Mouse (Mus musculus): ENCODE measurements around the gene Mettl17. TPM values are rescaled to one million over a fixed set of nuclear protein-coding genes. Genes with fewer than 3 reads are reported as not detected.
"Not testable (repeated sequence)": the region's sequence is repeated elsewhere in the genome, so short reads cannot be mapped to it uniquely, and the experiment has no call there.

Gene Mettl17
- polyA plus RNA-seq, 1 experiment from 2014 or later: 42.1 TPM

GRCm38 (mm10) chr14:51918125-51918524, 33.5 kb downstream of the Mettl17 start, which contains the start of gene Tppp2:
TSS of gene Tppp2 (plus strand) at chr14:51918425.
- Histone ChIP-seq H3K9ac (ENCODE audit: low read length) (no peak within 1 kb of the TSS), H3K4me1 (ENCODE audit: control insufficient read depth, insufficient read depth, low read length) (peaks cover 29% of the 10 kb centered on the region), H3K9me3 (replicated peaks; ENCODE audit: control insufficient read depth, low read length) (no peaks in the 10 kb centered on the region), H3K4me3 (ENCODE audit: low read length) (no peak within 1 kb of the TSS), H3K27ac (ENCODE audit: low read length) (no peak within 1 kb of the TSS), H3K36me3 (ENCODE audit: control insufficient read depth, insufficient read depth) (no peaks in the 10 kb centered on the region), H3K4me2 (ENCODE audit: low read depth, low read length) (no peak within 1 kb of the TSS), H3K27me3 (ENCODE audit: control insufficient read depth, insufficient read depth, low read length) (no peaks in the 10 kb centered on the region)
- WGBS: 86% methylated on average over 4 of the region's 4 CpGs
- ATAC-seq (replicated peaks; ENCODE audit: extremely low read depth, insufficient read depth, low FRiP score): no peak

GRCm38 (mm10) chr14:51918966-51919365, 34.3 kb downstream of the Mettl17 start:
- H3K9ac ChIP-seq (ENCODE audit: low read length): no peak overlapping the region
- no peak for ATAC-seq (replicated peaks; ENCODE audit: extremely low read depth, insufficient read depth, low FRiP score)
- H3K27ac ChIP-seq (ENCODE audit: low read length): no peak overlapping the region
- no peak overlapping the region for H3K4me3 ChIP-seq (ENCODE audit: low read length)
- peaks cover 32% of the 10 kb centered on the region for H3K4me1 ChIP-seq (ENCODE audit: control insufficient read depth, insufficient read depth, low read length)
- no peaks in the 10 kb centered on the region for H3K36me3 ChIP-seq (ENCODE audit: control insufficient read depth, insufficient read depth)
- no peaks in the 10 kb centered on the region for H3K9me3 ChIP-seq (replicated peaks; ENCODE audit: control insufficient read depth, low read length)
- no peaks in the 10 kb centered on the region for H3K27me3 ChIP-seq (ENCODE audit: control insufficient read depth, insufficient read depth, low read length)
- no peak overlapping the region for H3K4me2 ChIP-seq (ENCODE audit: low read depth, low read length)
- 81% methylated on average over 4 of the region's 4 CpGs for WGBS

- Histone ChIP-seq H3K9ac (ENCODE audit: low read length) (peak overlapping the region; percentile 49; the same call in 1 of the 2 replicates), H3K4me3 (ENCODE audit: low read length) (no peak overlapping the region), H3K4me1 (ENCODE audit: control insufficient read depth, insufficient read depth, low read length) (peaks cover 19% of the 10 kb centered on the region), H3K36me3 (ENCODE audit: control insufficient read depth, insufficient read depth) (no peaks in the 10 kb centered on the region), H3K9me3 (replicated peaks; ENCODE audit: control insufficient read depth, low read length) (no peaks in the 10 kb centered on the region), H3K27ac (ENCODE audit: low read length) (peak overlapping the region; percentile 68), H3K27me3 (ENCODE audit: control insufficient read depth, insufficient read depth, low read length) (no peaks in the 10 kb centered on the region), H3K4me2 (ENCODE audit: low read depth, low read length) (no peak overlapping the region; the same call in 1 of the 2 replicates)
- WGBS: 51% methylated on average over 16 of the region's 16 CpGs
- peak; percentile 64 for ATAC-seq (replicated peaks; ENCODE audit: extremely low read depth, insufficient read depth, low FRiP score)
Measured at GRCm38 (mm10) chr14:51921759-51922570, 37.3 kb downstream of the Mettl17 start.

- no peaks in the 10 kb centered on the region for H3K36me3 ChIP-seq (ENCODE audit: control insufficient read depth, insufficient read depth)
- 87% methylated on average over 7 of the region's 7 CpGs for WGBS
- H3K4me3 ChIP-seq (ENCODE audit: low read length): no peak within 1 kb of the TSS
- no peaks in the 10 kb centered on the region for H3K27me3 ChIP-seq (ENCODE audit: control insufficient read depth, insufficient read depth, low read length)
- H3K4me2 ChIP-seq (ENCODE audit: low read depth, low read length): no peak within 1 kb of the TSS; the same call in 1 of the 2 replicates
- peaks cover 19% of the 10 kb centered on the region for H3K4me1 ChIP-seq (ENCODE audit: control insufficient read depth, insufficient read depth, low read length)
- no peaks in the 10 kb centered on the region for H3K9me3 ChIP-seq (replicated peaks; ENCODE audit: control insufficient read depth, low read length)
- no peak for ATAC-seq (replicated peaks; ENCODE audit: extremely low read depth, insufficient read depth, low FRiP score)
- H3K27ac ChIP-seq (ENCODE audit: low read length): peak within 1 kb of the TSS; percentile 68
- peak within 1 kb of the TSS; percentile 49; the same call in 1 of the 2 replicates for H3K9ac ChIP-seq (ENCODE audit: low read length)
Measured at GRCm38 (mm10) chr14:51922571-51922865, 37.9 kb downstream of the Mettl17 start, which contains the start of gene Rnase13. TSS of gene Rnase13 (minus strand) at chr14:51922773.

GRCm38 (mm10) chr14:51922910-51923309, 38.3 kb downstream of the Mettl17 start:
- Histone ChIP-seq H3K27me3 (ENCODE audit: control insufficient read depth, insufficient read depth, low read length) (no peaks in the 10 kb centered on the region), H3K9me3 (replicated peaks; ENCODE audit: control insufficient read depth, low read length) (no peaks in the 10 kb centered on the region), H3K4me3 (ENCODE audit: low read length) (no peak overlapping the region), H3K27ac (ENCODE audit: low read length) (no peak overlapping the region), H3K4me1 (ENCODE audit: control insufficient read depth, insufficient read depth, low read length) (peaks cover 19% of the 10 kb centered on the region), H3K36me3 (ENCODE audit: control insufficient read depth, insufficient read depth) (no peaks in the 10 kb centered on the region), H3K9ac (ENCODE audit: low read length) (no peak overlapping the region), H3K4me2 (ENCODE audit: low read depth, low read length) (no peak overlapping the region)
- WGBS: 84% methylated on average over 2 of the region's 2 CpGs
- ATAC-seq (replicated peaks; ENCODE audit: extremely low read depth, insufficient read depth, low FRiP score): no peak

GRCm38 (mm10) chr14:51923492-51923891, 38.9 kb downstream of the Mettl17 start:
- H3K36me3 ChIP-seq (ENCODE audit: control insufficient read depth, insufficient read depth): no peaks in the 10 kb centered on the region
- no peak overlapping the region for H3K4me3 ChIP-seq (ENCODE audit: low read length)
- no peak overlapping the region for H3K27ac ChIP-seq (ENCODE audit: low read length)
- ATAC-seq (replicated peaks; ENCODE audit: extremely low read depth, insufficient read depth, low FRiP score): no peak
- H3K27me3 ChIP-seq (ENCODE audit: control insufficient read depth, insufficient read depth, low read length): no peaks in the 10 kb centered on the region
- no peak overlapping the region for H3K9ac ChIP-seq (ENCODE audit: low read length)
- no peaks in the 10 kb centered on the region for H3K9me3 ChIP-seq (replicated peaks; ENCODE audit: control insufficient read depth, low read length)
- WGBS: 68% methylated on average over 4 of the region's 4 CpGs
- H3K4me1 ChIP-seq (ENCODE audit: control insufficient read depth, insufficient read depth, low read length): peaks cover 19% of the 10 kb centered on the region
- H3K4me2 ChIP-seq (ENCODE audit: low read depth, low read length): no peak overlapping the region

- H3K36me3 ChIP-seq (ENCODE audit: control insufficient read depth, insufficient read depth); H3K9me3 ChIP-seq (replicated peaks; ENCODE audit: control insufficient read depth, low read length); H3K9ac ChIP-seq (ENCODE audit: low read length); H3K27me3 ChIP-seq (ENCODE audit: control insufficient read depth, insufficient read depth, low read length); ATAC-seq (replicated peaks; ENCODE audit: extremely low read depth, insufficient read depth, low FRiP score); H3K4me2 ChIP-seq (ENCODE audit: low read depth, low read length); H3K27ac ChIP-seq (ENCODE audit: low read length); H3K4me3 ChIP-seq (ENCODE audit: low read length): not testable (repeated sequence)
- peaks cover 18% of the 10 kb centered on the region for H3K4me1 ChIP-seq (ENCODE audit: control insufficient read depth, insufficient read depth, low read length)
- WGBS: 93% methylated on average over 11 of the region's 11 CpGs
Measured at GRCm38 (mm10) chr14:51926930-51927329, 42.3 kb downstream of the Mettl17 start.

- Histone ChIP-seq H3K27me3 (ENCODE audit: control insufficient read depth, insufficient read depth, low read length) (no peaks in the 10 kb centered on the region), H3K4me2 (ENCODE audit: low read depth, low read length) (no peak overlapping the region), H3K27ac (ENCODE audit: low read length) (peak overlapping the region; percentile 19), H3K36me3 (ENCODE audit: control insufficient read depth, insufficient read depth) (no peaks in the 10 kb centered on the region), H3K9ac (ENCODE audit: low read length) (no peak overlapping the region), H3K4me3 (ENCODE audit: low read length) (no peak overlapping the region), H3K9me3 (replicated peaks; ENCODE audit: control insufficient read depth, low read length) (no peaks in the 10 kb centered on the region), H3K4me1 (ENCODE audit: control insufficient read depth, insufficient read depth, low read length) (peaks cover 5% of the 10 kb centered on the region)
- ATAC-seq (replicated peaks; ENCODE audit: extremely low read depth, insufficient read depth, low FRiP score): peak; percentile 43
- WGBS: 66% methylated on average over 8 of the region's 8 CpGs
Measured at GRCm38 (mm10) chr14:51929309-51929943, 44.8 kb downstream of the Mettl17 start.

- Histone ChIP-seq H3K4me1 (ENCODE audit: control insufficient read depth, insufficient read depth, low read length) (peaks cover 5% of the 10 kb centered on the region), H3K27ac (ENCODE audit: low read length) (no peak overlapping the region), H3K4me3 (ENCODE audit: low read length) (no peak overlapping the region), H3K9ac (ENCODE audit: low read length) (no peak overlapping the region), H3K9me3 (replicated peaks; ENCODE audit: control insufficient read depth, low read length) (no peaks in the 10 kb centered on the region), H3K27me3 (ENCODE audit: control insufficient read depth, insufficient read depth, low read length) (no peaks in the 10 kb centered on the region), H3K4me2 (ENCODE audit: low read depth, low read length) (no peak overlapping the region), H3K36me3 (ENCODE audit: control insufficient read depth, insufficient read depth) (no peaks in the 10 kb centered on the region)
- WGBS: 53% methylated on average over 9 of the region's 9 CpGs
- no peak for ATAC-seq (replicated peaks; ENCODE audit: extremely low read depth, insufficient read depth, low FRiP score)
Measured at GRCm38 (mm10) chr14:51929968-51930367, 45.3 kb downstream of the Mettl17 start.

All from heart, embryonic 16.5 days (tissue).